Mouse (Mus musculus) macrophage (primary cell): ENCODE results near the gene Mgat3. TPM values are rescaled to one million over a fixed set of nuclear protein-coding genes. Genes with fewer than 3 reads are reported as not detected.
A peak's percentile ranks its signal among the peaks of the same experiment; 100 is the strongest.

Experiments used
- H3K27ac ChIP-seq: fragments of 350-480 bp; formaldehyde crosslinking; 2 replicates; pipeline ENCODE4 v1.9.0; 2021
- H3K36me3 ChIP-seq: fragments of 350-480 bp; formaldehyde crosslinking; 2 replicates; pipeline ENCODE4 v1.9.0; 2021; ENCODE audit errors: inconsistent target
- H3K4me3 ChIP-seq: fragments of 350-480 bp; formaldehyde crosslinking; 2 replicates; pipeline ENCODE4 v1.9.0; 2021; ENCODE audit errors: inconsistent target
- H3K79me2 ChIP-seq: fragments of 350-480 bp; formaldehyde crosslinking; 2 replicates; pipeline ENCODE4 v1.9.0; 2021; ENCODE audit errors: inconsistent target
- WGBS: methylation state at CpG from one replicate; pipeline ENCODE4 v1.1.7; 2026; ENCODE audit warnings: inconsistent platforms; ENCODE audit not compliant: missing documents; 5-methylcytosine and 5-hydroxymethylcytosine counted together
- polyA plus RNA-seq: library from polyadenylated mRNA; stranded (reverse); fragments of 250-400 nt; gene quantifications from 3 replicates; pipeline ENCODE4 v1.2.4, GENCODE M21; 2018; ENCODE audit warnings: inconsistent platforms

Gene Mgat3
- polyA plus RNA-seq, 1 experiment from 2014 or later, result 0.03 TPM

DNA sequence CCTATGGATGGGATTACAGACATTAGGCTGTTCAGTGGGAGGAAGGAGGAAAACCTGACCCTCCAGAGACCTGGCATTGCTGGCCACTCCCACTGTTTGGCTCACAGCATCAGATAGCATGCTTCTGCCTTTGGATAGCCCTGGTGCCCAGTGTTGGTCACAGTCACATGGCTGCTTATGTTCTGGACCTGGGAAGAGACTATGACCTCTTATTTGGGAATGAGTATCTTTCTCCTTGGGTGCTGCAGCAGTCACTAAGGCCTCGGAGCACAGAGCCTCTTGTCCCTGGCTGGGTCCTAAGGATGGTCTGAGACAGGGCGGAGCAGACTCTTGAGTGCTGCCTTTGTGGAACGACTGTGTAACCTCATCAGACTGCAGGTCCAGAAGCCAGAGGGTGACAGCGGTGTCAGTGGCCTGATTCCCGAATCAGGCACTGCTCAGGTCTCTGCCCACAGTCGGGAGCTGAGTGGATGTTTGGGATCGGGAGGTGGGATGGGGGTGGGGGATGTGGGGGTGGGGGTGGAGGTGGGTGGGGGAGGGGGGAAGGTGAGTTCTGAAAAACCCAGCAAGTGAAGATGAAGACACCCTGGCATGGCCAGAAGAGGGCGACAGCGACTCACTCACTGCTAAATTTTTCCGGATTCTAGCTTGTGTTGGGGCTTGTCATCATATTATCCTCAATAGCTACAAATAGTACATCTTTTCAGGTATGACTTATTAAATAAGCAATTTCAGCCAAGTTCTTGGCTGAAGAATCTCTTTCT, 42.4 kb downstream of the Mgat3 start:
- peaks cover 11% of the 10 kb centered on the region; the same call in 1 of the 2 replicates for H3K79me2 ChIP-seq
- no peaks in the 10 kb centered on the region for H3K36me3 ChIP-seq
- H3K4me3 ChIP-seq, result no peak overlapping the region
- H3K27ac ChIP-seq, result no peak overlapping the region
- WGBS, result 13% methylated on average over 4 of the region's 10 CpGs

DNA sequence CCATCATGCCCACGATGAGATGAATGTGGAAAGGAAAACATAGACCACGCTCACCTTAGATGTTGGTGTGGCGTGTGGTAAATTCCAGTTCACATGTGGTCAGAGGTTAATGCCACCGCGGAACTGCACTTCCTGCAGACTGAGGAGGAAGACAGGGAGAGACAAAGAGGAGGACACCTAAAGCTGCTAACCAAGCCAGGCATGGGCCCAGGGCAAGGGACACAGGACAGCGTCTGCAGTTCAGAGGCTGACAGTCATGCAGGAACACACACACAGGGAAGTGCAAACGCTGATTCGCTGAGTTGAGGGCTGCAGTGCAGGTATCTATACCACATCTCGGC, 42.9 kb downstream of the Mgat3 start:
- Histone ChIP-seq H3K27ac (no peak overlapping the region), H3K79me2 (peaks cover 11% of the 10 kb centered on the region; the same call in 1 of the 2 replicates)

GRCm38 (mm10) chr15:80217476-80217875, 44.0 kb downstream of the Mgat3 start:
- Histone ChIP-seq H3K36me3 (no peaks in the 10 kb centered on the region), H3K79me2 (peaks cover 11% of the 10 kb centered on the region; the same call in 1 of the 2 replicates), H3K4me3 (no peak overlapping the region), H3K27ac (peak overlapping the region; percentile 100)
- WGBS, result 81% methylated on average over 10 of the region's 10 CpGs

More for the DNA sequence above, 42.9 kb downstream of the Mgat3 start:
- no peaks in the 10 kb centered on the region for H3K36me3 ChIP-seq
- 32% methylated on average over 9 of the region's 9 CpGs for WGBS
- no peak overlapping the region for H3K4me3 ChIP-seq

DNA sequence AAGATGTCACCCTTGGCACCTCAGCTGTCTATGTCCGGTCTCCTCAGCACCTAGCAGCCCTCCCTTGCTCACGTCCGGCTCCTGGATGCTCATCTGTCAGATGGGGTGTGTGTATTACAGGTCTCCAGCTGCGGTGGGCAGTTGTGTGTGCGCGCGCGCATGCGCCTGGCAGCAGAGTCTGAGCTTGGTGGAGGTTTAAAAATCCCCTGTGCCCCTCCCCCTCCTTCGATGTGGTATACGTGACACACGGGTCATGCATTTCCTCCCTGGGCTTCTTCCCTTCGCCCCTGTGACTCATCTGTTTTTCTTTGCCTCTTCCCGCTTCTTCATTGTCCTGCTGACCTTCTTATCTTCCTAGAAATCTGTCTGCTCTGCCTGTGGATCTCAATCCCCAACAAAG, 45.7 kb downstream of the Mgat3 start:
- H3K4me3 ChIP-seq, result peak overlapping the region; percentile 45
- peaks cover 11% of the 10 kb centered on the region; the same call in 1 of the 2 replicates for H3K79me2 ChIP-seq
- 14% methylated on average over 14 of the region's 14 CpGs for WGBS
- peak overlapping the region; percentile 100 for H3K27ac ChIP-seq
- H3K36me3 ChIP-seq, result no peaks in the 10 kb centered on the region

- WGBS, result 62% methylated on average over 4 of the region's 4 CpGs
- Histone ChIP-seq H3K4me3 (peak overlapping the region; percentile 45; the same call in 1 of the 2 replicates), H3K36me3 (no peaks in the 10 kb centered on the region), H3K27ac (peak overlapping the region; percentile 100), H3K79me2 (peaks cover 11% of the 10 kb centered on the region; the same call in 1 of the 2 replicates)
Measured at GRCm38 (mm10) chr15:80219705-80220657, 46.5 kb downstream of the Mgat3 start.

DNA sequence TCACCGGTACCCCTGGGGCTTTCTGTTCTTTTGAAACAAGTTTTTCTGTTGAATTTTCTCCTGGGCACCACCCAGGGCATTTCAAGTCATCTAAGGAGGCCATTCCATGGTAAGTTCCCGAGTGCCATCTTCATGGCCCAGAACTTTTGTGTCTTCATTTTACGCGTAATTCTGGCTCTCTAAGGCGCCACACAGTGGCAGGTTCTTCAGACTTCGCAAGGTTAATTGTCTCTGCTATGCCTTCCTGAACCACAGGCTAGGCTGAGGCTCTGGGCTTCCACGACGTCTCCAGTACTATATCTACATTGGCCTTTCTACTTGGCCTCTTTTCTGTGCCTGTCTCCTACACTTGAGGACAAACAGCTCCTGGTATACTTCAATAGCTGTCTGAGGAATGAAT, 47.5 kb downstream of the Mgat3 start:
- Histone ChIP-seq H3K4me3 (no peak overlapping the region), H3K79me2 (peaks cover 11% of the 10 kb centered on the region; the same call in 1 of the 2 replicates), H3K36me3 (no peaks in the 10 kb centered on the region), H3K27ac (peak overlapping the region; percentile 100)
- WGBS, result 91% methylated on average over 8 of the region's 8 CpGs

DNA sequence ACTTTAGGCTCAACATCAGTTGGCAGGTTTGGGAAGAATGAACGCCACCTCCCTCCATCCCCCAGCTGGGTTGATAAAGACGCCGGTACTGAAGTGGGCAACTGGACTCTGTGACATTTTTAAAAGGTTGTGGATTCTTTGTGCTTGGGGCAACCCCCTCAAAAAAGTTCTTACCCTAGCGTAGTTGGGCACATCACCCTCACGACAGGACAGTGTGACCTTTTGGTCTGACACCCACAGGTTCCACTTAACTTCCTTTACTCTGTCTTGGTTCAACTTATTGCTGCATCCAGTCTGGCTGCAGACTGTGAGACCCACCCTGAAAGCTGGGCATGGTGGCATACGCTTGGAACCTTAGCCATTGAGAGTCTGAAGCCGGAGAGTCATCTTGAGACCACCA, 50.2 kb downstream of the Mgat3 start:
- 93% methylated on average over 7 of the region's 7 CpGs for WGBS
- H3K79me2 ChIP-seq, result peaks cover 1% of the 10 kb centered on the region; the same call in 1 of the 2 replicates
- no peak overlapping the region for H3K4me3 ChIP-seq
- no peak overlapping the region for H3K27ac ChIP-seq
- H3K36me3 ChIP-seq, result no peaks in the 10 kb centered on the region

GRCm38 (mm10) chr15:80225208-80225607, 51.7 kb downstream of the Mgat3 start:
- WGBS, result 34% methylated on average over 9 of the region's 9 CpGs
- Histone ChIP-seq H3K36me3 (no peaks in the 10 kb centered on the region), H3K4me3 (no peak overlapping the region), H3K79me2 (no peaks in the 10 kb centered on the region), H3K27ac (no peak overlapping the region)

GRCm38 (mm10) chr15:80225796-80226195, 52.3 kb downstream of the Mgat3 start:
- H3K36me3 ChIP-seq, result no peaks in the 10 kb centered on the region
- no peaks in the 10 kb centered on the region for H3K79me2 ChIP-seq
- no peak overlapping the region for H3K27ac ChIP-seq
- no peak overlapping the region for H3K4me3 ChIP-seq
- 45% methylated on average over 2 of the region's 2 CpGs for WGBS

- no peak overlapping the region for H3K4me3 ChIP-seq
- H3K79me2 ChIP-seq, result no peaks in the 10 kb centered on the region
- no peaks in the 10 kb centered on the region for H3K36me3 ChIP-seq
- 87% methylated on average over 17 of the region's 17 CpGs for WGBS
- no peak overlapping the region for H3K27ac ChIP-seq
Measured at GRCm38 (mm10) chr15:80228071-80228800, 54.7 kb downstream of the Mgat3 start.

- no peak overlapping the region for H3K27ac ChIP-seq
- H3K4me3 ChIP-seq, result no peak overlapping the region
- peaks cover 33% of the 10 kb centered on the region for H3K79me2 ChIP-seq
- H3K36me3 ChIP-seq, result peaks cover 15% of the 10 kb centered on the region
- WGBS, result 100% methylated on average over 2 of the region's 2 CpGs
Measured at GRCm38 (mm10) chr15:80232331-80232730, 58.8 kb downstream of the Mgat3 start.

DNA sequence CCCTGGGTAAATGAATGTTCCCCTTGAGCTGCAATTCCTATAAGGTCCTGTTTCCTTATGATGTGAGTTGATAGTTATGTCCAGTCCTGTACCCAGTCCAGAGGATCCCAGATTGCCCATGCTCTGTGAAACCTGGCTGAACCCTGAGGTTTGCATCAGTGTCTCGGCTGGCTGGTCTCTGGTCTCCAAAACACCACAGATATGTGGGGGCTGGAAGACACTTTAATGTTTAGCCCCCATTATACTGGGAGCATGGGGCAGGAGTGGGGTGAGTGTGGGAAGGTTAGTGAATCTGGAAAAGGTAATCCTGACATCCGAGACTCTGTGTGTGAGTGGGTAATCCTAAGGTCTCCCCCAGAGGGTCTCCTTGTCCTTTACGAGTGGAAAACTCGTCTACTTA, 59.5 kb downstream of the Mgat3 start:
- H3K36me3 ChIP-seq, result peaks cover 19% of the 10 kb centered on the region
- 91% methylated on average over 4 of the region's 4 CpGs for WGBS
- H3K79me2 ChIP-seq, result peaks cover 40% of the 10 kb centered on the region
- H3K27ac ChIP-seq, result peak overlapping the region; percentile 55
- no peak overlapping the region for H3K4me3 ChIP-seq

DNA sequence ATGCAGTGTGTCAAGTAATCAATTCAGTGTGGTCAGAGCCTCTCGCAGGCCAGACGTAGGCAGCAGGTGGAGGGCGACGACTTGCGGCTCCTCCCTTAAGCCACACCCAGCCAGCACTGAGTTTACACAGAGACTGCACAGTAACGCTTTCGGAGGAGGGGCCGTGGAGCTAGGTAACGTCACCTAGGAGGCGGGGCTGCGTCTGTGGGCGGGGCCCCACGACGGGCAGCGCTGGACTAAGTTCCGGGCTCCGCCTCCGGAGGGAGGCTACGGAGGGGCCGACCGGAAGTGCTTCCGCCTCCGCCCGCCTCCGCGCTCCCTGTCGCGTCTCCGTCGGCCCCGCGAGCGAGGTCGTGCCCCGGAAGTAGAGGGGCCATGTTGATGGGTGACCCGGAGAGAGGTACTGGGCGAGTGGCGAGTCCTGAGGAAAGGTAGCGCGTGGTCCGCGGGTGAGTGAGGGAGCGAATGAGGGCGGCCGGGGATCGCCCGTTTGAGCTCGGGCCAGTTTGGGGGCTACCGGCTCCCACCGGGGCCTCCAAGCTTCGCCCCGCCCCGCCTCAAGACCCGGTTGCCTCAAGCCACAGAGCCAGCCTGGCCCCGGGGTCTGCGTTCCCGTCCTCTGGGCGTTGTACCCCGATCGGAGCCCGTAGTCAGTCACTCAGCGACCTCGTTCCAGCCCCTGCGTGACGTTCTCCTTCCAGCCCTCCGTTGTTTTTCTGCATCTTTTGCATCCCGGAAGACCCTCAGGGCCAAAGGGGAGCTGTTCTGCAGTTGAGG, 60.4 kb downstream of the Mgat3 start, which contains the start of gene Mief1:
Gene Mief1, plus strand, starts transcription at position 286 of the 777 bp plus-strand sequence.
- H3K27ac ChIP-seq, result peak within 1 kb of the TSS; percentile 77
- H3K4me3 ChIP-seq, result peak within 1 kb of the TSS; percentile 94
- peaks cover 46% of the 10 kb centered on the region for H3K79me2 ChIP-seq
- peaks cover 28% of the 10 kb centered on the region for H3K36me3 ChIP-seq
- WGBS, result under 1% methylated on average over 64 of the region's 67 CpGs
